Mouse (Mus musculus): Measurements from ENCODE around the gene Arsa.

DNA sequence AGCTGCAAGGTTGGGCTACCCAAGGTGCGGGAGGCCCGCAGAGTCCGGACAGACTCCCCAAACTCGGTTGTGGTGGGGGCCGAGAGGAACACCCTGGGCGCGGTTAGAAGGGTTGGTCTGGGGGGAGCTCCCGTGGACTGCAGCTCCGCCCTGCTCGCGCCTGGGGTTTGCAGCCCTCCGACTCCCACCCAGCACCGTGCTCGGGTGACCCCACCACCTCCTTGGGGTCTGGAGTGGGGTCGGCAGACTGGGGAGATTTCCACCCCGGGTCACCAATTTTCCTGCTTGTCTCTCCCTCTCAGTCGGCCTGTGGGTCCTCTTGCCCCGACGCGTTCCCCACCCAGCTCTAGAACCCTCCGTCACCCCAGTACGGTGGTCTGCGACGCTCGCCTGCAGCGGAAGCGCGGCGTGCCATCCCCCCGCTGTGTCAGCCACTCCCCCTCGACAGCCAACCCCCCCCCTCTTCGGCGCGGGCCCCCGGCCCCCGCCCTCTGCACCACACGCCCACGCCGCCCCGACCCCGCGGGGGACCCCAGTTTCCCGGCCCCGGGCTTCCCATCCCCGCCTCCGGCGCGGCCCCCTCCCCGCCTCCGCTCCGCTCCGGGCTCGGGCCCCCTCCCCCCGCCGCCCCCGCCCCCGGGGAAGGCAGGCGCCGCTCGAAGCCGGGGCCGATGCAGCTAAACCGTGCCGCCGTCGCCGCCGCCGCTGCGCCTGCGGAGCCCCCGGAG is 21.9 kb upstream of the Arsa start, which contains the start of gene Shank3:
- TF ChIP-seq POLR2A (IDR thresholded peaks at IDR 0.05; ENCODE audit: borderline replicate concordance, extremely low read depth, low read depth, low read length) = no peak
- no peak for TF ChIP-seq CTCF (IDR thresholded peaks at IDR 0.05; ENCODE audit: insufficient read depth, low read length)
